Mouse (Mus musculus): Measurements from ENCODE around the gene Trip6. TPM values are rescaled to one million over a fixed set of nuclear protein-coding genes. Genes with fewer than 3 reads are reported as not detected.
"Not testable (repeated sequence)": the region's sequence is repeated elsewhere in the genome, so short reads cannot be mapped to it uniquely, and the experiment has no call there.

Trip6 gene
- polyA plus RNA-seq, 1 experiment from 2014 or later = 70.3 TPM

DNA sequence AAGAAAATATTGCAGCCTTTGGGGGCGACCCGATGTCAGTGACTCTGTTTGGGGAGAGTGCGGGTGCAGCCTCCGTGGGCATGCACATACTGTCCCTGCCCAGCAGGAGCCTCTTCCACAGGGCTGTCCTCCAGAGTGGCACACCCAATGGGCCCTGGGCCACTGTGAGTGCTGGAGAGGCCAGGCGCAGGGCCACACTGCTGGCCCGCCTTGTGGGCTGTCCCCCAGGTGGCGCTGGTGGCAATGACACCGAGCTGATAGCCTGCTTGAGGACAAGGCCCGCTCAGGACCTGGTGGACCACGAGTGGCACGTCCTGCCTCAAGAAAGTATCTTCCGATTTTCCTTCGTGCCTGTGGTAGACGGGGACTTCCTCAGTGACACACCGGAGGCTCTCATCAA is 23.5 kb downstream of the Trip6 start:
- Histone ChIP-seq H3K27me3 (ENCODE audit: poor library complexity, severe bottlenecking) (peaks cover 63% of the 10 kb centered on the region), H3K4me1 (peaks cover 63% of the 10 kb centered on the region), H3K9me3 (no peaks in the 10 kb centered on the region), H3K36me3 (replicated peaks) (peaks cover 10% of the 10 kb centered on the region), H3K27ac (peak overlapping the region; percentile 51; the same call in 1 of the 2 replicates), H3K4me3 (peak overlapping the region; percentile 30; the same call in 1 of the 2 replicates)
- peak; percentile 63 for DNase-seq (ENCODE audit: extremely low spot score, low spot score)
- 22% methylated on average over 15 of the region's 15 CpGs for WGBS

GRCm38 (mm10) chr5:137289591-137290365 is 24.4 kb downstream of the Trip6 start:
- Histone ChIP-seq H3K4me3 (peak overlapping the region; percentile 55), H3K4me1 (peaks cover 55% of the 10 kb centered on the region), H3K9me3 (no peaks in the 10 kb centered on the region), H3K36me3 (replicated peaks) (peaks cover 1% of the 10 kb centered on the region), H3K27ac (peak overlapping the region; percentile 69), H3K27me3 (ENCODE audit: poor library complexity, severe bottlenecking) (peaks cover 63% of the 10 kb centered on the region)
- WGBS = 56% methylated on average over 13 of the region's 13 CpGs
- no peak for DNase-seq (ENCODE audit: extremely low spot score, low spot score)

- DNase-seq (ENCODE audit: extremely low spot score, low spot score) = peak; percentile 65
- Histone ChIP-seq H3K27ac (peak overlapping the region; percentile 69), H3K9me3 (peaks cover 4% of the 10 kb centered on the region; the same call in 1 of the 2 replicates), H3K4me3 (peak overlapping the region; percentile 55), H3K27me3 (ENCODE audit: poor library complexity, severe bottlenecking) (peaks cover 63% of the 10 kb centered on the region), H3K4me1 (peaks cover 50% of the 10 kb centered on the region), H3K36me3 (replicated peaks) (no peaks in the 10 kb centered on the region)
- WGBS = 2% methylated on average over 25 of the region's 25 CpGs
Measured at GRCm38 (mm10) chr5:137288999-137289470, 25.2 kb downstream of the Trip6 start.

DNA sequence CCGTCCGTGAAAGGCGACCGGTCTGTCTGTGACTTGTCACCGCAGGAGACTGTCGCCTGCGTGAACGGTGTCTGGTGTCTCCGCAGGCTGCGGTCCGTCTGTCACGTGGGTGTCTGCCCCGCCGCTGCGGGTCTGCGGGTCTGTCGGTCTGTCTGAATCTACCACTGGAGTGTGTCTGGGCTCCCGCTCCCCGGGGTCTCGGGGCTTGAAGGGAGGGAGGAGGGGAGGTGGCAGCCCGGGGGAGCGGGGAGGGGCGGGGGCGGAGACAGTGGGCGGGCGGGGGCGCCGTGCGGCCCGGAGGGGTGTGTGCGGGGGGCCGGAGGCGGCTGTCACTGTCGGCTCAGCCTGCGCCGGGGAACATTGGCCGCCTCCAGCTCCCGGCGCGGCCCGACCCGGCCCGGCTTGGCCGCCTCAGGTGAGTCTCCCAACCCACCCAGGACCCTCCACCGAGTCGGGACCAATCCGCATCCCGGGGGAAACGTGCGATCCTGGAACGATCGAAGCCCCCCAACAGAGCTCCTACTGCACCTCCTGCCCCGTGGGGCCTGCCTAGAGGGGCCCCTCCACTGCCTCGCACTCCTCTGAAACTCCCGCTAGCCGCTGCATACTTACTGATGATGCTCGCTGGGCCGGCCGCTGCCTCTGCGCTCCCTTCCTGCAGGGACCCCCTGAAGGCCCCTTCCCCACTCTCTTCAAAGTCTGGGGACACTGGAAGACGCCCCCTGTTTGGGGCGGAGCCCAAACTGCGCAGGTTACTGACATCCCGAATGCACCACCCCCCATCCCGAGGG is 26.1 kb downstream of the Trip6 start:
- peak overlapping the region; percentile 69 for H3K27ac ChIP-seq
- peaks cover 8% of the 10 kb centered on the region; the same call in 1 of the 2 replicates for H3K9me3 ChIP-seq
- H3K27me3 ChIP-seq (ENCODE audit: poor library complexity, severe bottlenecking) = peaks cover 63% of the 10 kb centered on the region
- DNase-seq (ENCODE audit: extremely low spot score, low spot score) = no peak
- peak overlapping the region; percentile 55 for H3K4me3 ChIP-seq
- no peaks in the 10 kb centered on the region for H3K36me3 ChIP-seq (replicated peaks)
- WGBS = under 1% methylated on average over 61 of the region's 65 CpGs
- peaks cover 41% of the 10 kb centered on the region for H3K4me1 ChIP-seq

DNA sequence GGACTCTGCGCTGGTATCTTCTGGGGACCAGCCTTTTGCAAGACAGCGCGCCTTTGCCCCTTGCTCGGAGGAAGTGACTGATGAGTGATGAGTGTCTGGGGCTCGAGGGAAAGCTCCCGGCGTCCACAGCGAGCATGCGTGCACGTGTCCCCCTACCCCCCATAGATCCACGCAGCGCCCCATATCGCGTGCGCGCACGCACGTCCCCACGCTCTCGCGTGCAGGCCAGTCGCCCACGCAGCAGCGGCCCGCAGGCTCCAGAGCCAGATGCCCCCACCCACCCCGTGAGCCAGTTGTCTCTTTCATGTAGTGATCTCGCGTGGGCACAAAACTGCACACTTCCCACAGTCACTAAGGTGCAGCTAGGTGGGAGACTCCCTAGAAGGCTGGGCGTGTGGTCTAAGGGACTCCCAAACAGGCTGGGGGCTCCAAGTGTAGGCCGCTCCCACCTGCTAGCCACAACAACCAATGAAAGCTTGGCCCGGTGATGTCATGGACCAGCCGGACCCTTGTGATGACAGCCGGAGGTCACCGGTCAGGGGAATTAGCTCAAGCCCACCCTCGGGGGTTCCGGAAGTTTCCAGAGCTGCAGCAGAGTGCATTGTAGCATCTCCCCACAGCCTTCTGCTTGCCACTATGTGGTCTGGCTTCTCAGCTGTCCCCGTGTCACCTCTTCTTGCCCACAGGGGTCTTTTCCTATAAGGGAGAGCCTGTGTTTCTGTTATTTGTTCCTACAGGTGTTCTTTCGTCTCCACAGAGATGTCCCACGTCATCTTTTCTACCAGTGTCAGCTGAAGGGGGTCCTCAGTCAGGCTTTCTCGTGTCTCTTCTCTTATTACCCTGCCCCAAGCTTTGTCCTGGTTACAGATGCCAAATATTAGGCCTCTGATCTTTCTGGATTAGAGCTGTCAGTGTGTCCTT is 26.9 kb downstream of the Trip6 start, which contains the start of gene Ache:
Gene Ache, plus strand, starts transcription at position 488 of the 921 bp plus-strand sequence.
- peak within 1 kb of the TSS; percentile 69 for H3K27ac ChIP-seq
- peak; percentile 68 for DNase-seq (ENCODE audit: extremely low spot score, low spot score)
- H3K4me1 ChIP-seq = peaks cover 37% of the 10 kb centered on the region
- H3K9me3 ChIP-seq = peaks cover 13% of the 10 kb centered on the region; the same call in 1 of the 2 replicates
- H3K36me3 ChIP-seq (replicated peaks) = no peaks in the 10 kb centered on the region
- H3K4me3 ChIP-seq = peak within 1 kb of the TSS; percentile 55
- WGBS = under 1% methylated on average over 40 of the region's 40 CpGs
- peaks cover 54% of the 10 kb centered on the region for H3K27me3 ChIP-seq (ENCODE audit: poor library complexity, severe bottlenecking)

GRCm38 (mm10) chr5:137286655-137287031 is 27.6 kb downstream of the Trip6 start:
- H3K4me3 ChIP-seq = peak overlapping the region; percentile 55
- peaks cover 48% of the 10 kb centered on the region for H3K27me3 ChIP-seq (ENCODE audit: poor library complexity, severe bottlenecking)
- H3K9me3 ChIP-seq = peaks cover 13% of the 10 kb centered on the region; the same call in 1 of the 2 replicates
- DNase-seq (ENCODE audit: extremely low spot score, low spot score) = peak; percentile 90
- peaks cover 37% of the 10 kb centered on the region for H3K4me1 ChIP-seq
- under 1% methylated on average over 16 of the region's 16 CpGs for WGBS
- peak overlapping the region; percentile 69 for H3K27ac ChIP-seq
- no peaks in the 10 kb centered on the region for H3K36me3 ChIP-seq (replicated peaks)

DNA sequence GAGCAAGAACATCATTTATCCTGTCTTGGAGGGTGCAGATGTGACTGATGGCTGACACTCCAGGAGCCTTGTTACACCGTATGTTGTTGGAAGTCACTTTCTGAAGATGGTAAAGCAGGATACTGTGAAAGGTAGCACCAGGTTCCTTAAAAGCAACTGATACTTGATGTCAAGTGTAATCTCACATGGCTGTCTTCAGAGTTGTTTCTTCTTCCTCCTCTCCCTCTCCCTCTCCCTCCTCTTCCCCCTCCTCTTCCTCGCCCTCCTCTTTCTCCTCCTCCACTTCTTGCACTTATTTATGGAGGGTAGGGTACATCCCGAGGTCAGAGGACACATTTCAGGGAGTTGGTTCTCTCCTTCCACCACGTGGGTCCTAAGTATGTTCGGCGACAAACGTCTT is 28.2 kb downstream of the Trip6 start:
- H3K36me3 ChIP-seq (replicated peaks) = no peaks in the 10 kb centered on the region
- 63% methylated on average over 7 of the region's 7 CpGs for WGBS
- H3K4me3 ChIP-seq = no peak overlapping the region
- H3K9me3 ChIP-seq = peaks cover 13% of the 10 kb centered on the region; the same call in 1 of the 2 replicates
- peaks cover 36% of the 10 kb centered on the region for H3K4me1 ChIP-seq
- H3K27ac ChIP-seq = no peak overlapping the region
- no peak for DNase-seq (ENCODE audit: extremely low spot score, low spot score)
- H3K27me3 ChIP-seq (ENCODE audit: poor library complexity, severe bottlenecking) = peaks cover 41% of the 10 kb centered on the region

DNA sequence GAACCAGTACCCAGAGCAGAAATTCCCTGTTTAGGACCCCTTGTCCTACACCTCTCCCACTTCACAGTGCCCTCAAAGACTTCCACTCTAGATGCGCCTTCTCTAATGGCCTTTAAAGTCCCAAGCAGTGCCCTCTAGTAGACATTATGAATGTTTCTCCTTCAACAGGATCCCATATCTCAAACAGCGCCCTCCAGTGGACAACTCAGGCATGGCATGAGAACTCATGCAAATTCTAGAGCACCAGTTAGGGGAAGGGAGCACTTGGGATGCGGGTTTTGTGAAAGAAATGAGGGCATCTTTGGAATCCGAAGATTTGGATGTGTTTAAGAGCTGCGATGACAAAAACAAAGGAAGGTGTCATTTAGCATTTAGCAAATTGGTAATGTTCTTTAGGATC is 29.2 kb downstream of the Trip6 start:
- Histone ChIP-seq H3K9me3 (peaks cover 13% of the 10 kb centered on the region; the same call in 1 of the 2 replicates), H3K4me1 (peaks cover 29% of the 10 kb centered on the region), H3K36me3 (replicated peaks) (no peaks in the 10 kb centered on the region), H3K27ac (no peak overlapping the region), H3K4me3 (no peak overlapping the region), H3K27me3 (ENCODE audit: poor library complexity, severe bottlenecking) (peaks cover 32% of the 10 kb centered on the region)
- WGBS = 64% methylated on average over 5 of the region's 5 CpGs
- DNase-seq (ENCODE audit: extremely low spot score, low spot score) = no peak

- Histone ChIP-seq H3K27me3 (ENCODE audit: poor library complexity, severe bottlenecking) (peaks cover 25% of the 10 kb centered on the region), H3K4me1 (peaks cover 27% of the 10 kb centered on the region), H3K9me3 (peaks cover 13% of the 10 kb centered on the region; the same call in 1 of the 2 replicates)
- not testable (repeated sequence) for H3K36me3 ChIP-seq (replicated peaks); H3K4me3 ChIP-seq; DNase-seq (ENCODE audit: extremely low spot score, low spot score); H3K27ac ChIP-seq
- WGBS = 83% methylated on average over 6 of the region's 6 CpGs
Measured at GRCm38 (mm10) chr5:137284411-137284810, 29.8 kb downstream of the Trip6 start.

DNA sequence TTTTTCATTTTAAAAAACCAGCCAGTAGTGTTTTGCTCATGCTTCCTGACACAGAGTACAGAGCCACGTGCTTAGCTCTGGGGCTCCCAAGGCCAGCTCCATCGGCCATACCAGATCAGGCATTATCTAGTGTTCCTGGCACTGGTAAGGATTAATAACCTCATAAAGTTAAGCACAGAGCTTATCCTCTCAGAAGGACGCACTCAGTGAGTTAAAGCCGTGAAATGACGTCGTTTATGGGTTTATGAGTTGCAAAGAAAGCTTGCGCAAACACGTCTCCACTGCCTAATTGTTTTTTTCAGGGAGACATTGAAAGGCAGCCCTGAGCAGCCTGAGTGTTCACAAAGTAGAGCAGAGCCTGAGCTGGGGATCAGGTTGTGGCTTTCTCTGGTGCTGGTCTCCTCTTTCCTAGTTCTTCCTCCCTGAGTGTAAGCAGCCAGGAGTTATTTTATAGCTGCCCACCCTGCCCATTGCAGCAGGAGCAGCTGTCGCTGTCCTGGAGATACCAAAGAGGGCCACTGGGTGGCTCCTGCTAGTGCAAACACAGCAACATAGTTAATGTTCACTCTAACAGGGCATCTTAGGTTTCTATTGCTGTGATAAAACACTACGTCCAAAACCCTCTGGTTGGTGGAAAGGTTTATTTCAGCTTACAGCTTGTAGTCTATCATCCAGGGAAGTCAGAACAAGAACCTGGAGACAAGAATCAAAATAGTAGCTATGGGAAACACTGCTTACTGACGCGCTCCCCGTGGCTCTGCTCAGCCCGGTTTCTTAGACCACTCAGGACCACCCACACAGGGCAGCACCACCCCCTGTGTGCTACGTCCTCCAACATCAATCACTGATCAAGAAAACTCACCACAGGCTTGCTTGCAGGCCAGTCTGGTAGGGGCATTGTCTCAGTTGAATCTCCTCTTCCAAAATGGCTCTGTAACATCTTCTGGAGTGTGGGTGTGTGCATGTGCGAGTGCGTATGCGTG is 36.6 kb downstream of the Trip6 start:
- DNase-seq (ENCODE audit: extremely low spot score, low spot score) = no peak

More for the DNA sequence above, 36.6 kb downstream of the Trip6 start:
- Histone ChIP-seq H3K4me3 (no peak overlapping the region), H3K4me1 (peaks cover 3% of the 10 kb centered on the region; the same call in 1 of the 2 replicates), H3K36me3 (replicated peaks) (no peaks in the 10 kb centered on the region), H3K27me3 (ENCODE audit: poor library complexity, severe bottlenecking) (no peaks in the 10 kb centered on the region), H3K9me3 (peaks cover 20% of the 10 kb centered on the region; the same call in 1 of the 2 replicates), H3K27ac (no peak overlapping the region)
- 65% methylated on average over 18 of the region's 18 CpGs for WGBS
